Mouse (Mus musculus): ENCODE data around the gene Gna15.

DNA sequence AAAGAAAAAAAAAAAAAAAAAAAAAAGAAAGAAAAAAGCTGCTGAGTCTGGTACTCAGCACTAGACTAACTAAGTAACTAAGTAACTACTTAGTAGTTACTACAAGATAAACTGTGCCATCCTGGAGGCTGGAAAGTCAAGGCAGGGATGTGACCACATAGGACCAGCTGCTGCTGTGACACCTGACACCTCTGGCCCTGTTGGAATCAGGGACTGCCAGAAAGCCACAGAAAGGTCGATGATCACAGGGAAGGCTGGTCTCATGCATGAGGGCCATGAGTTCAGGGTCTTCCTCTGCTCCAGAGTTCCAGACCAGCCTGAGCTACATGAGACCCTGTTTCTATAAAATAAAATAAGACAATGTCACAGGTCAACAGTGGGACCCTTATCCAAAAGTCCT, 33.5 kb upstream of the Gna15 start:
- TF ChIP-seq POLR2A (IDR thresholded peaks at IDR 0.05; ENCODE audit: control insufficient read depth in 1 of 2, insufficient read depth in 1 of 2, low read depth in 1 of 2, low read length in 2 of 2, poor library complexity in 1 of 2) (no peak), POLR2AphosphoS5 (IDR thresholded peaks at IDR 0.05; ENCODE audit: borderline replicate concordance, low read depth, low read length) (no peak), UBTF (IDR thresholded peaks at IDR 0.05; ENCODE audit: borderline replicate concordance, insufficient read depth, low read depth, low read length) (no peak), ZKSCAN1 (IDR thresholded peaks at IDR 0.05; ENCODE audit: low read depth, low read length) (no peak)

All from MEL (cell line).